Mouse (Mus musculus) erythroblast, embryonic 14.5 days (primary cell): Measurements from ENCODE around the gene Socs3.

Source experiments
- GATA1 ChIP-seq: IDR thresholded peaks from 2 replicates; pipeline ENCODE4 v1.6.1; 2012; ENCODE audit warnings: low read length, inconsistent platforms, mixed read lengths
- TAL1 ChIP-seq: IDR thresholded peaks from 3 replicates; pipeline ENCODE4 v1.6.1; 2012; ENCODE audit warnings: low read length, inconsistent platforms, mixed read lengths

DNA sequence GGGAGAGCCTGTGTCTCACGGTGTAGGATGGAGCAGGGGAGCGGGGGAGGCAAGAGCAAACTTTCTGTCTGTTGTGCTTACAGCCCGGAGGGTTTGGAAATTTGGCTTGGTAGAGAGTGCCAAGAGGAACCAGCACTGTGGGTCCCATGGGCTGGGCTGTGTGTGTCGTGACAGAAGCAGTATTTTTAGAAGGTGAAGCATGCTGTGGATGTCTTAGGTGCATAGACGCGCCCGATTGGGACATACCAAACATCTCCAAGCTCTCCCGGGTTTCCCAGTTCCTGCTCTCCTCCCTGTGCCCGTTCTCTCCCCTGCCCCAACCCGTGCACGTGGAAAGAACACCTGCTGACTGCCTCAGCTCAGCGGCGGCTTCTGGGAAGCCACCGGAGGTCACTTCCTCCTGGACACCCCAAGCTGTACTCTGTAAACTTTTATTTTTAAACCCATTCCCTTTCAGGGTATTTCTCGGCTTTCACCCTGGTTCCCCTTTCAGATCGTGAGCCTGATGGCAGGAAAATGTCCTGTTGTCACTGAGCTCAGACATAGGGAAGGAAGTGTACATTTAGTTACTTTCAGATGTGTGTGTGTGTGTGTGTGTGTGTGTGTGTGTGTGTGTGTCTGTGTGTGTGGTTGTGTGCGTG is 10.0 kb downstream of the Socs3 start:
- TF ChIP-seq TAL1 = no peak
- TF ChIP-seq GATA1 = no peak
